Mouse (Mus musculus): Measurements from ENCODE around the gene Azin2. TPM values are rescaled to one million over a fixed set of nuclear protein-coding genes. Genes with fewer than 3 reads are reported as not detected.

Azin2 gene
- total RNA-seq, 2 experiments from 2014 or later, result 0.85 TPM; not detected in 1

DNA sequence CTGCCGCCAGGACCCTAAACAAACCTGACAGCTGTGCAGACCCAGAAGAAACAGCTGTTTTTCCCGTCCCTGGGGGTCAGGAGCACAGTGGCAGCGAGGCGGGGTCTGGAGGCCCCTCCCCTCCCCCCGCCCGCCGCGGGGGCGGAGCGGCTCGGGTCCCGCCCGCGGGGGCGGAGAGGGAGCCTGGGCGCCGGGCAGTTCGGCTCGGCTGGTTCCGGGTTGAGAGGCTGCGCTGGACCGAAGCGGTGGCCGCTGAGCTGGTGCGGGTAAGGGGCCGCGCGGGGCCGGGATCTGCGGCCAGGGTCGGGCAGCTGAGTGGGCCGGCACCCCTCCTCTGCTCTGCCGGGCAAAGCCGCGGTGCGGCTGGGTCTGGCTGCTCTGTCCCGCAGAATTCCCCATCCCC is 78.9 kb downstream of the Azin2 start, which contains the start of gene Trim62:
TSS of gene Trim62 (plus strand) at position 202 of the 403 bp plus-strand sequence.
- ATAC-seq (replicated peaks; ENCODE audit: low FRiP score, poor library complexity, severe bottlenecking), result no peak

Other genes starting within 250 kb of the Azin2 start
- not detected in 2 replicates for gene A3galt2, start 207.1 kb downstream of the Azin2 start, total RNA-seq (2015; ENCODE audit: low replicate concordance)
- gene A3galt2, start 207.1 kb downstream of the Azin2 start, total RNA-seq (2017; ENCODE audit: low replicate concordance), result not detected in 2 replicates
- gene Zfp362, start 156.4 kb downstream of the Azin2 start, total RNA-seq (2015; ENCODE audit: low replicate concordance), result 2.1 and 4.6 TPM in 2 replicates
- 0.09 and 0.98 TPM in 2 replicates for gene Zfp362, start 156.4 kb downstream of the Azin2 start, total RNA-seq (2017; ENCODE audit: low replicate concordance)
- not detected in 2 replicates for gene Trim62, start 78.9 kb downstream of the Azin2 start, total RNA-seq (2015; ENCODE audit: low replicate concordance)
- gene Trim62, start 78.9 kb downstream of the Azin2 start, total RNA-seq (2017; ENCODE audit: low replicate concordance), result not detected in 2 replicates
- 15.4 and 25.7 TPM in 2 replicates for gene Ak2, start 29.5 kb upstream of the Azin2 start, total RNA-seq (2015; ENCODE audit: low replicate concordance)
- 28.7 and 31.4 TPM in 2 replicates for gene Ak2, start 29.5 kb upstream of the Azin2 start, total RNA-seq (2017; ENCODE audit: low replicate concordance)
- gene Rnf19b, start 95.8 kb upstream of the Azin2 start, total RNA-seq (2015; ENCODE audit: low replicate concordance), result 9.6 and 12.5 TPM in 2 replicates
- 19.2 and 30.5 TPM in 2 replicates for gene Rnf19b, start 95.8 kb upstream of the Azin2 start, total RNA-seq (2017; ENCODE audit: low replicate concordance)
- not detected in 2 replicates for gene Tmem54, start 143.1 kb upstream of the Azin2 start, total RNA-seq (2015; ENCODE audit: low replicate concordance)
- gene Tmem54, start 143.1 kb upstream of the Azin2 start, total RNA-seq (2017; ENCODE audit: low replicate concordance), result not detected in 2 replicates
- gene Hpca, start 159.6 kb upstream of the Azin2 start, total RNA-seq (2015; ENCODE audit: low replicate concordance), result not detected in 2 replicates
- not detected in 2 replicates for gene Hpca, start 159.6 kb upstream of the Azin2 start, total RNA-seq (2017; ENCODE audit: low replicate concordance)
- gene Fndc5, start 174.6 kb upstream of the Azin2 start, total RNA-seq (2015; ENCODE audit: low replicate concordance), result not detected in 2 replicates
- gene Fndc5, start 174.6 kb upstream of the Azin2 start, total RNA-seq (2017; ENCODE audit: low replicate concordance), result not detected in 2 replicates
- gene S100pbp, start 227.3 kb upstream of the Azin2 start, total RNA-seq (2015; ENCODE audit: low replicate concordance), result 12.7 and 13.6 TPM in 2 replicates
- gene S100pbp, start 227.3 kb upstream of the Azin2 start, total RNA-seq (2017; ENCODE audit: low replicate concordance), result 7.5 and 8.7 TPM in 2 replicates
- 4.2 and 11.3 TPM in 2 replicates for gene Yars, start 227.3 kb upstream of the Azin2 start, total RNA-seq (2015; ENCODE audit: low replicate concordance)
- gene Yars, start 227.3 kb upstream of the Azin2 start, total RNA-seq (2017; ENCODE audit: low replicate concordance), result 10.7 and 34.0 TPM in 2 replicates

Data from erythroblast, adult 5-6 weeks (primary cell).